Mouse (Mus musculus) cerebellum, postnatal 4 days (tissue): ENCODE data around the gene Mettl14.
"Not testable (repeated sequence)": the region's sequence is repeated elsewhere in the genome, so short reads cannot be mapped to it uniquely, and the experiment has no call there.

Experiments used
- DNase-seq, 2 experiments: peaks; one replicate each; pipeline ENCODE4 v3.0.0; 2022; ENCODE audit warnings: low spot score in 2 of 2, mixed read lengths in 1 of 2

Gene Mettl14

GRCm38 (mm10) chr3:123385486-123386156 is at the start of gene Mettl14:
TSS of gene Mettl14 (minus strand) at chr3:123386108.
- peak; percentile 88 to 92 for DNase-seq

GRCm38 (mm10) chr3:123433362-123433761 is 47.5 kb upstream of the Mettl14 start:
- no peak for DNase-seq

- no peak for DNase-seq
Measured at GRCm38 (mm10) chr3:123431951-123432674, 46.2 kb upstream of the Mettl14 start.

- no peak for DNase-seq
Measured at GRCm38 (mm10) chr3:123429597-123430458, 43.9 kb upstream of the Mettl14 start.

- no peak for DNase-seq
Measured at GRCm38 (mm10) chr3:123428005-123428404, 42.1 kb upstream of the Mettl14 start.

GRCm38 (mm10) chr3:123425647-123426046 is 39.7 kb upstream of the Mettl14 start:
- no peak for DNase-seq

GRCm38 (mm10) chr3:123413173-123413572 is 27.3 kb upstream of the Mettl14 start:
- DNase-seq = no peak

GRCm38 (mm10) chr3:123411821-123412578 is 26.1 kb upstream of the Mettl14 start:
- no peak for DNase-seq

GRCm38 (mm10) chr3:123404945-123405344 is 19.0 kb upstream of the Mettl14 start:
- DNase-seq = no peak

GRCm38 (mm10) chr3:123397562-123398481 is 11.9 kb upstream of the Mettl14 start:
- no peak for DNase-seq

- DNase-seq = no peak
Measured at GRCm38 (mm10) chr3:123395611-123396010, 9.7 kb upstream of the Mettl14 start.

GRCm38 (mm10) chr3:123391180-123391579 is 5.3 kb upstream of the Mettl14 start:
- DNase-seq = no peak

GRCm38 (mm10) chr3:123386157-123386780 is 361 bp upstream of the Mettl14 start:
- not testable (repeated sequence) for DNase-seq

- DNase-seq = no peak
Measured at GRCm38 (mm10) chr3:123385118-123385485, 806 bp downstream of the Mettl14 start.

- DNase-seq = no peak
Measured at GRCm38 (mm10) chr3:123384435-123384834, 1.5 kb downstream of the Mettl14 start.

- no peak for DNase-seq
Measured at GRCm38 (mm10) chr3:123376562-123376961, 9.3 kb downstream of the Mettl14 start.

- peak; percentile 33 to 67 for DNase-seq
Measured at GRCm38 (mm10) chr3:123371766-123372535, 14.0 kb downstream of the Mettl14 start.

GRCm38 (mm10) chr3:123370927-123371326 is 15.0 kb downstream of the Mettl14 start:
- DNase-seq = no peak

GRCm38 (mm10) chr3:123369161-123369560 is 16.7 kb downstream of the Mettl14 start:
- no peak for DNase-seq
